Mouse (Mus musculus) megakaryocyte, embryonic 14.5 days (primary cell): ENCODE data around the gene Rora.

Source experiments
- FLI1 ChIP-seq: IDR thresholded peaks from 2 replicates; pipeline ENCODE4 v1.6.1; 2012; ENCODE audit warnings: low read length, inconsistent platforms, mixed read lengths
- GATA1 ChIP-seq: IDR thresholded peaks from 3 replicates; pipeline ENCODE4 v1.6.1; 2012; ENCODE audit warnings: mixed read lengths, low read length, inconsistent platforms, borderline replicate concordance

DNA sequence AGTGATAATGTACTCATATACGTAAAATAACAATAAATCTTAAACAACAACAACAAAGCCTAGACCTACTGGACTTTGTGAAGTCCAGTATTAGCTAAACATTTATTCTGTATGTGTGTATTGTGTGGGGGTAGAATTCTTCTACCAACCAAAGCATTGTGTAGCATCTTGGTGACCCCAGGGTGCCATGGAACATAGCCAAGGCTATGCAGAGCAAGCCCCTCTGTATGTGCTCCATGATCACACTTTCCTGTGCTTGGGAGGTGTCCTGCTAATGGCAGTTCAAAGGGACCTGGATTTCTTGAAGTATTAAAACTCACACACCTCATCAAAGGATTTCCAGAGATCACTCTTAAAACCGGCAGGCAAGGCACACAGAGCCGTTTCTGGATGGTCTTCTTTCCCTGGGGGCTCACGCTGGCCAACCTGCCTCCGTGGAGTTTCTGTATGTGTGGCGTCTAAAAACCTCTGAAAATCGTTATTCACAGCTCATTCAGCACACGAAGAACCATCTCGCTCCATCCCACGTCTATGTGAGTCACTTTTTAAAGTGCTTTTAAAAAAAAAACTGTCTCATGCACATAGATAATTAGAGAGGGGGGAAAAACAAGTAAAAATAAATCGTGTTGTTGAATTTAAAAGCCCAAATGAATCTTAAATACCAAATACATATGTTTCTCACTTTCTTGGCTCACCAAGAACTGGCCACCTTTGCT lies 92.5 kb downstream of the Rora start:
- TF ChIP-seq GATA1 (no peak), FLI1 (no peak)
